Mouse (Mus musculus): ENCODE data around the gene Lyz1. TPM values are rescaled to one million over a fixed set of nuclear protein-coding genes. Genes with fewer than 3 reads are reported as not detected.
"Not testable (repeated sequence)": the region's sequence is repeated elsewhere in the genome, so short reads cannot be mapped to it uniquely, and the experiment has no call there.

Lyz1 gene
- polyA plus RNA-seq, 1 experiment from 2014 or later: 0.24 TPM

DNA sequence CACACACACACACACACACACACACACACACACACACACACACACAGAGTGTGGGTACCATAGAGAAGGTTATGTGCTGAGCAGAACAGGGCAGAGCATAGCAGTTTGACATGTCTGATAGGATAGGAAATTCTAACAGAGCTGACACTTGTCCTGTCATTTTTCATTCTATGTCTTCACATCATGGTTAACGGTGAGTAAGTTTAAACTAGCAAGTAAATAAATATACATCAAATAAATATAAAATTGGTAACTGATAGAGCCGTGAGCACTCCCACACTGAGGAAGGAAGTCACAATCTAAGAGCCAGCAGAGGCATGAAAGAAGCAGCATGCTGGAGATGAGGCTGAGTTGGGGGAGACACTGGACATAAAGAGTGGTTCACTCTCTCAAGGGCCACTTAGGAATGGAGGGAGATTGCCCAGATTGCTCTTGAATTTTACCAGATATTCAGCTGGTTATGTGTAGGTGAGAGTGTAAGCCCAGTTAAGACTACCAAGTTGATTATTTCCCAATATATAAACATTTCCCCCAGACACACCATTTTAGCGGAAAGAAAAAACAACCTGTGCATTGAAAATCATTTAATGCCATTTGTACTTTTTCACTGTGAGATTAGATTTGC lies 5.3 kb downstream of the Lyz1 start:
- H3K27ac ChIP-seq (replicated peaks): no peak overlapping the region

DNA sequence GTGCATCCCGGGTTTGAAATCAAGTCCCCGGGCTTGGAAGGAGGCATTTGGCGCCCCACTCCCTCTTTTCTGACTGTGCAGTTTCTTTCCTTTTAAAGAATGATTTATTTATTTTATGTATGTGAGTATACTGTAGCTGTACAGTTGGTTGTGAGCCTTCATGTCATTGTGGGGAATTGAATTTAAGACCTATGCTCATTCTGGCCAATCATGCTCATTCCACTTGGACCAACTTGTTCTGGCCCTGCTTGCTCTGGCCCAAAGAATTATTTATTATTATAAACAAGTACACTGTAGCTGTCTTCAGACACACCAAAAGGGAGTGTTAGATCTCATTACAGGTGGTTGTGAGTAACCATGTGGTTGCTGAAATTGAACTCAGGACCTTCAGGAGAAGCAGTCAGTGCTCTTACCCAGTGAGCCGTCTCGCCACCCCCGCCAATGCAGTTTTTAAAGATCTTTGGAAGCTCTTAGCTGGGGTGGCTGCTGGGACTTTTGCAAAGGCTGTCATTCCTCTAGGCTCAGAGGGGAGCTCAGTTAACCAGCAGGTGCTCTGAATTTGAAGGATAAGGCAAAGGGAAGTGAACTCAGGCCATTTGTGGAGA lies 6.2 kb downstream of the Lyz1 start:
- WGBS (ENCODE audit: insufficient replicate concordance): 72% methylated on average over 6 of the region's 6 CpGs
- no peaks in the 10 kb centered on the region for H3K9me3 ChIP-seq (replicated peaks)
- no peak overlapping the region for H3K4me3 ChIP-seq (replicated peaks)
- H3K27ac ChIP-seq (replicated peaks): no peak overlapping the region
- H3K4me1 ChIP-seq (replicated peaks): no peaks in the 10 kb centered on the region
- no peaks in the 10 kb centered on the region for H3K36me3 ChIP-seq (replicated peaks)
- no peak overlapping the region for H3K4me2 ChIP-seq
- no peaks in the 10 kb centered on the region for H3K27me3 ChIP-seq
- no peak overlapping the region for H3K9ac ChIP-seq
- ATAC-seq (ENCODE audit: insufficient read depth): no peak

More for the DNA sequence above, 5.3 kb downstream of the Lyz1 start:
- Histone ChIP-seq H3K4me3 (replicated peaks) (no peak overlapping the region), H3K27me3 (no peaks in the 10 kb centered on the region), H3K9ac (no peak overlapping the region), H3K9me3 (replicated peaks) (no peaks in the 10 kb centered on the region), H3K36me3 (replicated peaks) (no peaks in the 10 kb centered on the region), H3K4me2 (no peak overlapping the region), H3K4me1 (replicated peaks) (no peaks in the 10 kb centered on the region)
- WGBS (ENCODE audit: insufficient replicate concordance): 50% methylated on average over 3 of the region's 3 CpGs
- no peak for ATAC-seq (ENCODE audit: insufficient read depth)

DNA sequence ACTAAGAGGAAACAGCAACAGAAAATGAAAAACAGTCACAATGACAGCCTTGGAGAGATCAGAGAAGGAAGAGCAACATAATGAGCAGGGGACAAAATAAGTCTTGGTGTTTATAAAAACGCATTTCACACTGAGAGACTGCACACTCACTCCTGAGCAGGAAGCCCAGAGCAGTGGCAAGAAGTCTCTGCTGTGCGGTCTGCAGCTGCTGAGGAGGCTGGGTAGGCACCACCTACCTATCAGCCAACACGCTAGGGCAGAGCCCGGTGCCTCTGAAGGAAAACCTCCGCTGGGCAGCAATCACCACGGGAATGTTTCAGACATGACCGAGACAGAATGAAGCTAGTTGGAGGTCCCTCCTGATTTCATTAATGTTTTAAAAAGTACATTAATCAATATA lies 7.1 kb downstream of the Lyz1 start:
- H3K4me3 ChIP-seq (replicated peaks); H3K9ac ChIP-seq; ATAC-seq (ENCODE audit: insufficient read depth); H3K27me3 ChIP-seq; H3K9me3 ChIP-seq (replicated peaks); H3K36me3 ChIP-seq (replicated peaks); H3K4me1 ChIP-seq (replicated peaks); H3K4me2 ChIP-seq; H3K27ac ChIP-seq (replicated peaks): not testable (repeated sequence)
- WGBS (ENCODE audit: insufficient replicate concordance): 28% methylated on average over 4 of the region's 7 CpGs

DNA sequence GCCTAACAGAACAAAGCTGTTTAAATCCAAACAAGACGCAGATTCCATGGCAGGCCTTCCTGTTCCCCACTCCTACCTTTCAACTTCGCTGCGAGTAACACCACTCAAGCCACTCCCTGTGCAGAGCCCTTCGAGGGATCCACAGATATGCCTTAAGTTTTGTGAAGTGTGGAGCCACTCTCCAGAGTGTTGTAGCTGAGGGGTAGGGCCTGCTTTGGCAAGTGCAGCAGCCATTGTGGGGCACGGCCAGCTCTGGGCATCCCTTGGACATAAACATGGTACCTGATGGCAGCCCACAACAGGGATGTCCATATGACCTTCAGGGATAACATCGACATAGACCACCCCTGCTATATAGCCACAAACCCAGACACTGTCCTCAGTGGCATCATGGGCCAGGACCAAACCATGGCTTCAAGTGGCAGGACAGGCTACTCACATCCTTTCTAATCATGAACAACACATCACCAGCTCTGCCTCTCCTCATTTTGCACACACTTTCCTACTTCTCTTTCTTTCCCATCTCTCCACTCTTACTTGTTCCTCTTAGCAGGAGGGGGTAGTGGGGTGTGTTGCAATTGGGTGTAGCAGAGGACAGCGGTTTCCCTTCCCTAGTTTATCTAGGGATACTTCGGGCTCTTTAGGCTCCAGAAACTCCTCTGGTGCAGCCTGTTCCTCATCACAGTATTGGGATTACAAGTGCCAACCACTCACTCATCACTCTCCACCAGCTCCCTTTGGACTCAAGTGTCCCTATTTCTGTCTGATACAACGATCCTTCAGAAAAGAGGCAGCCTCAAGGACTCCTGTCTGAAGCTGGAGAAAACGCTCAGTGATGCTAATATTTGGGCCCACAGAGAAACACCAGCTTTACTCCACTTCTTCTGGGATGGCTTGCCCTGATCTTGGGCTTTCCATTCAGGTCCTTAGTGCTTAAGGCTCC lies 7.8 kb downstream of the Lyz1 start:
- H3K9me3 ChIP-seq (replicated peaks): no peaks in the 10 kb centered on the region
- no peak overlapping the region for H3K4me3 ChIP-seq (replicated peaks)
- H3K36me3 ChIP-seq (replicated peaks): no peaks in the 10 kb centered on the region
- no peak overlapping the region; the same call in 1 of the 2 replicates for H3K4me2 ChIP-seq
- WGBS (ENCODE audit: insufficient replicate concordance): 59% methylated on average over 10 of the region's 10 CpGs
- H3K27me3 ChIP-seq: no peaks in the 10 kb centered on the region
- no peaks in the 10 kb centered on the region for H3K4me1 ChIP-seq (replicated peaks)
- no peak; the same call in 1 of the 2 replicates for ATAC-seq (ENCODE audit: insufficient read depth)
- H3K27ac ChIP-seq (replicated peaks): 0 out of 2 replicates have a peak overlapping the region, but pooled peaks have one; percentile 19
- H3K9ac ChIP-seq: no peak overlapping the region

DNA sequence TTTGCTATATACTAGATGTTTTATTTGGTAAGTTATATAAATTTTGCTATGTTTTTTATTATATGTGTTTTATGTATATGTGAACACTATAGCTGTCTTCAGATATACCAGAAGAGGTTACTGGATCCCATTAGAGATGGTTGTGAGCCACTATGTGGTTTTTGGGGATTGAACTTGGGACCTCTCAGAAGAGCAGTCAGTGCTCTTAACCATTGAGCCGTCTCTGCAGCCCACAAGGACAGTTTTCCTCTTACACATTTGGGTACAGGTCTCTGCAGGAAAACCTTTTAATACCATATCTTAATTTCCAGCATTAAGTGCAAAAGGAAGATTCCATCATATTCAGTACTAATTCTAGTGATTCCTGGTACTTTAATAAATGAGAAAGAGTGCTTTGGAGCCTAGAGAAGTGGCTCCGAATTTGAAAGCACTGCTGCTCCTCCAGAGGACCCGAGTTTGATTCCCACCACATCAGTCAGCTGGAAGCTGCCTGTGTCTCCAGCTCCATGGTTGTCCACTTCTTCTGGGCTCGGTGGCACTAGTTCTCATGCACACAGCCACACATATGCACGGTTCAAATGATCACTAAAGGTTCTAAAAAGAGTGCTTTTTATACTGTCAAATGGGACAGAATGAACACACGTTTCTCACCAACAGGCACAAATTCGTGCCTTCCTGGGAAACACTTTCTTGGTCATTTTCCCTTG lies 8.6 kb downstream of the Lyz1 start:
- no peak overlapping the region for H3K4me2 ChIP-seq
- no peak for ATAC-seq (ENCODE audit: insufficient read depth)
- H3K4me1 ChIP-seq (replicated peaks): no peaks in the 10 kb centered on the region
- no peak overlapping the region for H3K9ac ChIP-seq
- no peaks in the 10 kb centered on the region for H3K9me3 ChIP-seq (replicated peaks)
- H3K4me3 ChIP-seq (replicated peaks): no peak overlapping the region
- H3K27ac ChIP-seq (replicated peaks): no peak overlapping the region
- no peaks in the 10 kb centered on the region for H3K36me3 ChIP-seq (replicated peaks)
- no peaks in the 10 kb centered on the region for H3K27me3 ChIP-seq
- whole genome bisulfite sequencing (ENCODE audit: insufficient replicate concordance): 59% methylated on average over 7 of the region's 7 CpGs

DNA sequence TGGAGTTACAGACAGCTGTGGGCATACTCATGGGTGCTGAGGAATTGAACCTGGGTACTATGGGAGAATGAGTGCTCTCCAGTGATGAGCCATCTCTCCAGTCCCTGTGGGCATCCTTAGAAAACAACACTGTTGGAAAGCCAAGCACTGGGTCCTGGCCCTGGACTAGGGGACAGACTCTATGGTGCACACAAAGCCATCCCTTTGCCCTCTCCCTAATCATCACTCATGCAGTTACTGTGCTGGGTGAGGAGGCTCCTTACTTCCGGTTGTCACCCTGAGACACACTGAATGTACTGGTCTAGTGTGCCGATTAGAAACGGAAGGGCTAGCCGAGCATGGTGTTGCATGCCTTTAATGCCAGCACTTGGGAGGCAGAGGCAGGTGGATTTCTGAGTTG lies 9.5 kb downstream of the Lyz1 start:
- H3K27ac ChIP-seq (replicated peaks); H3K9me3 ChIP-seq (replicated peaks); H3K4me1 ChIP-seq (replicated peaks); H3K27me3 ChIP-seq; H3K9ac ChIP-seq; ATAC-seq (ENCODE audit: insufficient read depth); H3K36me3 ChIP-seq (replicated peaks); H3K4me2 ChIP-seq; H3K4me3 ChIP-seq (replicated peaks): not testable (repeated sequence)
- WGBS (ENCODE audit: insufficient replicate concordance): 52% methylated on average over 4 of the region's 4 CpGs

DNA sequence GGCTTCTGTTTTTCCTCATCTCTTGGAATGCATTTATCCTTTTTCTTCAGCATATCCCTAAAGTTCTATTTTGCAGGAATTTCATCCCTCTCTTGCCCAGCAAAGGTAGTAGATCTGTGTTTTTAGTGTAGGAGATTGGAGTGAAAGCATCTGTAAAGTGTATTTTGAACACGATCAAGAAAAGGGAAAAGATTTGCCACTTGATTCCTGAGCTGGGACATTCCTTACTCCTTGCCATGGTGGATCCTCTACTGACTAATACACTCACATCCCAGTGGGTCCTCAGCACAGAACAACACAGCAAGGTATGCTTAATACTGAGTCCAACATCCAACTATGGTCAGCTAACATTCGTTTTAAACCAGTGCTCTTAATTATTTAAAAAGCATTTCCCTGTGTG lies 10.1 kb downstream of the Lyz1 start:
- no peaks in the 10 kb centered on the region for H3K9me3 ChIP-seq (replicated peaks)
- 51% methylated on average over 2 of the region's 2 CpGs for WGBS (ENCODE audit: insufficient replicate concordance)
- H3K4me2 ChIP-seq: no peak overlapping the region

DNA sequence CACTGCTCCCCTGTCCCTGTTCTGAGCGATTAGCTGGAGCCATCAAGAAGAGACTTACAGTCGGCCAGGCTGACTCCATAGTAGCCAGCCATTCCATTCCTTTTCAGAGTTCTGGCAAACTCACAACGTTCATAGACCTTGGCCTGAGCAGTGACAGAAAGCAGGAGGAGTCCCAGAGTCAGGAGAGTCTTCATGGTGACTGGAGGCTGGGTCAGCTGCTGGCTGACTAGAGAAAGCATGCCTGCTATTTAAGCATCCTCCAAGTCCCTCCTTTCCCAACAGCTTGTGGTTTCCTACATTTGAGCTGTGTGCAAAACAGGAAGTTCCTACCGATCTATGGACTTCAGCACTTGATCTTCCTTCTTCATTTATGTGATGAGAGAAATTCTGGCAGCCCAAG lies 10.6 kb downstream of the Lyz1 start, which contains the start of gene Lyz2:
Gene Lyz2 (minus strand): TSS at position 273 of the 400 bp plus-strand sequence.
- Histone ChIP-seq H3K9ac (no peak within 1 kb of the TSS), H3K9me3 (replicated peaks) (no peaks in the 10 kb centered on the region), H3K27me3 (no peaks in the 10 kb centered on the region), H3K4me1 (replicated peaks) (no peaks in the 10 kb centered on the region), H3K4me3 (replicated peaks) (peak within 1 kb of the TSS; percentile 27), H3K27ac (replicated peaks) (peak within 1 kb of the TSS; percentile 30), H3K36me3 (replicated peaks) (no peaks in the 10 kb centered on the region), H3K4me2 (0 out of 2 replicates have a peak within 1 kb of the TSS, but pooled peaks have one; percentile 1)
- 5% methylated on average over 4 of the region's 4 CpGs for WGBS (ENCODE audit: insufficient replicate concordance)
- ATAC-seq (ENCODE audit: insufficient read depth): no peak

More for the DNA sequence above, 10.1 kb downstream of the Lyz1 start:
- H3K36me3 ChIP-seq (replicated peaks): no peaks in the 10 kb centered on the region
- H3K9ac ChIP-seq: no peak overlapping the region
- H3K27ac ChIP-seq (replicated peaks): no peak overlapping the region
- H3K4me1 ChIP-seq (replicated peaks): no peaks in the 10 kb centered on the region
- no peaks in the 10 kb centered on the region for H3K27me3 ChIP-seq
- ATAC-seq (ENCODE audit: insufficient read depth): no peak
- no peak overlapping the region for H3K4me3 ChIP-seq (replicated peaks)

DNA sequence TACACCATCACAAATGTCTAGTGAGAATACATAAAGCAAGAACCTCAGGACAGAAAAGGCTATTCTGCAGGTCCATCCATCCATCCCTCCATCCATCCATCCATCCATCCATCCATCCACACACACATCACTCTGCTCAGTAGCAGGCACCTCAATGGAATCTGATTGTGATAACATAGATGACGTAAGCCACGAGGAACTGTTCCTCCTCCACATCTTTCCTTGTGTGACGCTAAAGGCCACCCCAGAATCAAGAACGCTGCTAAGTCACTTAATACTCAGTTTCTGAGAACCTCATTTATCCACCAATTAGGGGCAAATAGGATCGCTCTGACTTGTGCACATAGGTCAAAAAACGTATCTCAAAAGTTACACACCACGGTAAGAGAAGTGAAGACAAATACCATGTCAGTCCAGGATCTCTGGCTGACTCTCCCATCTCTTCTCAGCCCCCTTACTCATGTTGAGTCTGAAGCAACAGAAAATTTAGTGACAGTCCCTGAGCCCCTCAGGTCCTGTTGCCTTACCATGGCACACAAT lies 11.2 kb downstream of the Lyz1 start:
- no peak for ATAC-seq (ENCODE audit: insufficient read depth)
- Histone ChIP-seq H3K4me2 (0 out of 2 replicates have a peak overlapping the region, but pooled peaks have one; percentile 1), H3K36me3 (replicated peaks) (no peaks in the 10 kb centered on the region), H3K9ac (no peak overlapping the region), H3K4me1 (replicated peaks) (no peaks in the 10 kb centered on the region), H3K4me3 (replicated peaks) (peak overlapping the region; percentile 27), H3K27ac (replicated peaks) (peak overlapping the region; percentile 30), H3K27me3 (no peaks in the 10 kb centered on the region), H3K9me3 (replicated peaks) (no peaks in the 10 kb centered on the region)
- 54% methylated on average over 7 of the region's 7 CpGs for WGBS (ENCODE audit: insufficient replicate concordance)

DNA sequence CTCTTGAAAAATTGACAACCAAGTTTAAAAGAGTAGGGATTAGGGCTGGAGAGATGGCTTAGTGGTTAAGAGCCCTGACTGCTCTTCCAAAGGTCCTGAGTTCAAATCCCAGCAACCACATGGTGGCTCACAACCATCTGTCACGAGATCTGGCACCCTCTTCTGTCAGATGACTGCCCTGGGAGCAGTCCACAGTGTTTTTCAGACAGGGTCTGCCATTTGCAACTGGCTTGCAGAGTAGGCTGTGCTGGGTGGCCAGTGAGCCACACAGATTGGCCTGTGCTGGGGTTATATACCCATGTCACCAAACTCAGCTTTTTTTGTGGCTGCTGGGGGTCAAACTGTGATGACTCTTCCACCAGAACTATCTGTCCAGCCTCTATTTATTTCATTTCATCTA lies 12.7 kb downstream of the Lyz1 start:
- H3K4me2 ChIP-seq: no peak overlapping the region
- no peak overlapping the region for H3K9ac ChIP-seq
- peak overlapping the region; percentile 20 for H3K4me3 ChIP-seq (replicated peaks)
- no peaks in the 10 kb centered on the region for H3K27me3 ChIP-seq
- H3K27ac ChIP-seq (replicated peaks): 0 out of 2 replicates have a peak overlapping the region, but pooled peaks have one; percentile 14
- no peak for ATAC-seq (ENCODE audit: insufficient read depth)
- no peaks in the 10 kb centered on the region for H3K36me3 ChIP-seq (replicated peaks)
- no peaks in the 10 kb centered on the region for H3K9me3 ChIP-seq (replicated peaks)
- no peaks in the 10 kb centered on the region for H3K4me1 ChIP-seq (replicated peaks)
- 46% methylated on average over 1 of the region's 1 CpGs for WGBS (ENCODE audit: insufficient replicate concordance)

Data from liver, embryonic 15.5 days (tissue).